16 mouse cellular contexts compared by ENCODE assay signal in the genomic region with DNA sequence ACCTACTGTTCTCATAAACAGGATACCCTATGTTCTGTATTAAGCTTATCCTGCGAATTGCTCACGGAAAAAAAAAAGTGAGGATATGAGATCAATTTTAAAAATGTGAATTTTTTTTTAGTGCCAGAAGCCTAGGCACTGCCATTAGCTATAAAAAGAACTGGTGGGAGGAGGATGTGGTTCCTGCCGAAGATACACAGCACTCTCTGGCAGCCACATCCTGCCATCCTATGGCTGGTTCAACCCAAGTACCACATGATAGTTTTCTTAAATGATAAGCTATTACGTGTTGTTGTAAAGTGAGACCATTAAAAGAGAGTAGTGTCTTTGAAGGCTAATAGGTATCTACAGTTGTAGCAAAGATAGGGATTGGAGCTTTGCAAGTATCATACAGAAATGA. TPM values are rescaled to one million over a fixed set of nuclear protein-coding genes. Genes with fewer than 3 reads are reported as not detected.
DNase-seq lines count a peak whose midpoint lies in the region; TF ChIP-seq lines count a peak whose summit lies in the region.
"Had no signal": no experiment of that assay in that cellular context is flagged by ENCODE, and none has a peak within 500 bp of the region (broad histone marks: within the 10 kb centered on the region; RNA-seq: fewer than 3 reads in every experiment).

No protein-coding gene starts in this region.

- H3K36me3 ChIP-seq in splenic B cell, adult 2 months (ENCODE audit: control insufficient read depth, insufficient read depth, low read length, poor library complexity, severe bottlenecking) = no peaks in the 10 kb centered on the region
- H3K36me3 ChIP-seq: limb, embryonic 15.5 days; lung, embryonic 15.5 days; neural tube, embryonic 15.5 days had no signal

- DNase-seq in layer of hippocampus, adult 2 months (ENCODE audit: low spot score in 2 of 2) = no peak
- DNase-seq in layer of hippocampus, postnatal 25 days (ENCODE audit: extremely low spot score in 1 of 2, low spot score in 1 of 2) = no peak
- peak; percentile 7 to 23 for DNase-seq in B cell, adult 2 months
- DNase-seq in brain, adult 2 months (ENCODE audit: low read depth, low spot score) = peak; percentile 75
- DNase-seq in splenic B cell, adult 2 months (ENCODE audit: low read depth, low spot score) = peak; percentile 48
- no peak for DNase-seq in ovary, postnatal 36 days (ENCODE audit: low spot score)
- no peak for DNase-seq in urinary bladder, postnatal 14 days (ENCODE audit: low spot score)
- DNase-seq in ovary, postnatal 14 days (ENCODE audit: low spot score) = no peak
- DNase-seq: adrenal gland, postnatal 36 days; gastrocnemius, adult 2 months; heart, postnatal 36 days; kidney, postnatal 14 days had no signal

- no peak overlapping the region for H3K4me3 ChIP-seq in layer of hippocampus, adult 2 months
- H3K4me3 ChIP-seq: gastrocnemius, adult 2 months; left cerebral cortex, adult 2 months; limb, embryonic 15.5 days; lung, embryonic 15.5 days; neural tube, embryonic 15.5 days had no signal

- no peak for TF ChIP-seq CTCF in layer of hippocampus, adult 2 months (conservative IDR thresholded peaks at IDR 0.05)

- H3K27me3 ChIP-seq in splenic B cell, adult 2 months (ENCODE audit: control insufficient read depth, insufficient read depth, low read length, poor library complexity, severe bottlenecking) = no peaks in the 10 kb centered on the region
- H3K27me3 ChIP-seq: limb, embryonic 15.5 days; lung, embryonic 15.5 days; neural tube, embryonic 15.5 days had no signal

- peak overlapping the region; percentile 39; the same call in 1 of the 2 replicates for H3K27ac ChIP-seq in layer of hippocampus, adult 2 months
- H3K27ac ChIP-seq: gastrocnemius, adult 2 months; left cerebral cortex, adult 2 months; limb, embryonic 15.5 days; lung, embryonic 15.5 days; neural tube, embryonic 15.5 days had no signal

RNA-seq across cellular contexts. Expression of a gene that starts 58.2 kb away (rescaled TPM):
- 1,000 to 10,000 TPM; 1,343 to 1,371 TPM for total RNA-seq in layer of hippocampus, adult 2 months (2021)
- 1,000 to 10,000 TPM; 1,252 to 1,286 TPM for total RNA-seq in layer of hippocampus, postnatal 25 days (2021)

Comparison
In these comparisons a context has a peak if more than half of its experiments do, and no peak if none do; other contexts are left out.
1. DNase-seq: peak in B cell, adult 2 months (2 of 2), brain, adult 2 months (single experiment) and splenic B cell, adult 2 months (single experiment); none in layer of hippocampus, adult 2 months (0 of 2), layer of hippocampus, postnatal 25 days (0 of 2), ovary, postnatal 36 days (single experiment), urinary bladder, postnatal 14 days (single experiment) and ovary, postnatal 14 days (single experiment).